Mouse (Mus musculus): ENCODE data around the gene Ndufab1. TPM values are rescaled to one million over a fixed set of nuclear protein-coding genes. Genes with fewer than 3 reads are reported as not detected.

Gene Ndufab1
- polyA plus RNA-seq, 1 experiment = 255 TPM

DNA sequence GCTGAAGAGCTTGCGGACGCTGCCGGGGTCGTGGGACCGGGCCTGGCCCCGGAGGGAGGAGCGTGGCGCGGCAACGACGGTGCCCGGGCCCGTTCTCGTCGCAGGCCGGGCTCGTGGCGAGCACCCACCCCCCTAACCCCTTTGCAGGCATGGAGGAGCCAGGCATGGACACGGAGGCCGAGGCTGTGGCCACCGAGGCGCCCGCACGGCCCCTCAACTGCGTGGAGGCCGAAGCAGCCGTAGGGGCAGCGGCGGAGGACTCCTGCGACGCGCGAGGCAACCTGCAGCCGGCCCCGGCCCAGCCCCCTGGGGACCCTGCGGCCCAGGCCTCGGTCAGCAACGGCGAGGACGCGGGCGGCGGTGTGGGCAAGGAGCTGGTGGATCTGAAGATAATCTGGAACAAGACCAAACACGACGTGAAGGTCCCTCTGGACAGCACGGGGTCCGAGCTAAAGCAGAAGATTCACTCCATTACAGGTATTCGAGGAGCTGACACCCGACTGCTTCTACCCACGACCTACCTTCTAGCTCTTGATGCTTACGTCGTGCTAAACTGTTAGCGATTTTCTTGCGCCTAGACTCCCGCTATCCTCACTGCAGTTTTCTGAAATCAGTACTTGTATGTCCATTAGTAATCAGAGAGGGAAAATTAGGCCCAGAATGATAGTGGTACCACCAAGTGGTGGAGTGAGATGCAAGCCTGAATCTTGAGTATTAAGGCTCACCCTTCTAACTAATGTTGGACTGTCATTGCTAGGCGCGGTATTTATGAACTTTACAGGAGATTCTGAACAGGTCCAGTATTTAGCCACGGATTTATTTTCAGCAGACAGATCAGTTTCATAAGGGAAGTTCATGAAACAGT, 33.9 kb downstream of the Ndufab1 start:
- DNase-seq (ENCODE audit: low read depth) = no peak

DNA sequence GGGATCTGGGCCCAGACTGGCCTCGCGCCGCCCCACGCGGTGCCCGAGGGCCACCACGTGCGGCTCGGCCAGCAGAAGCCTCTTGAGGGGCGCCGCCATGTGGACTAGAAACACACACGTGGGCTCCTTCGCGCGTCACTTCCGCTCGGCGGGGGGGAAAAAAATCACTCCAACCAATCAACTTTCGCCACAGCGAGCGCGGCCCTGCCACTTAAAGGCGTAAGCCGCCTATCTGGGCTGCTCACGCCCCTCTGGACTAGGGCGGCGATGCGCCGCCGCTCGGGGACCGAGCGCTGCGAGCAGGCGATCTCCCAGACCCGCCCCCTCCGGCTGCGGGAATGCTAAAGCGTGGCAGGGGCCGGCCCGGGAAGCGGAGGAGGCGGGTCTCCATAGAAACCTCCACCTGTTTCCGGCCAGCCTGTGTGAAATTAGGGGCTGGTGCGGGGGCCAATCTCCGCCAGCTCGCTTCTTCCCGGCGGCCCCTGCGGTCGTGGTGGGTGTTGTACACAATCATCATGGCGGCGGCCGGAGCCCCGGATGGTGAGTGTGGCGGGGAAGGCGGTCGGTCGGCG, 34.7 kb downstream of the Ndufab1 start, which contains the start of the genes Ubfd1 and Ears2:
TSS of gene Ubfd1 (plus strand) at position 231 of the 572 bp plus-strand sequence.
TSS of gene Ears2 (minus strand) at position 319 of the 572 bp plus-strand sequence.
- DNase-seq (ENCODE audit: low read depth) = no peak

DNA sequence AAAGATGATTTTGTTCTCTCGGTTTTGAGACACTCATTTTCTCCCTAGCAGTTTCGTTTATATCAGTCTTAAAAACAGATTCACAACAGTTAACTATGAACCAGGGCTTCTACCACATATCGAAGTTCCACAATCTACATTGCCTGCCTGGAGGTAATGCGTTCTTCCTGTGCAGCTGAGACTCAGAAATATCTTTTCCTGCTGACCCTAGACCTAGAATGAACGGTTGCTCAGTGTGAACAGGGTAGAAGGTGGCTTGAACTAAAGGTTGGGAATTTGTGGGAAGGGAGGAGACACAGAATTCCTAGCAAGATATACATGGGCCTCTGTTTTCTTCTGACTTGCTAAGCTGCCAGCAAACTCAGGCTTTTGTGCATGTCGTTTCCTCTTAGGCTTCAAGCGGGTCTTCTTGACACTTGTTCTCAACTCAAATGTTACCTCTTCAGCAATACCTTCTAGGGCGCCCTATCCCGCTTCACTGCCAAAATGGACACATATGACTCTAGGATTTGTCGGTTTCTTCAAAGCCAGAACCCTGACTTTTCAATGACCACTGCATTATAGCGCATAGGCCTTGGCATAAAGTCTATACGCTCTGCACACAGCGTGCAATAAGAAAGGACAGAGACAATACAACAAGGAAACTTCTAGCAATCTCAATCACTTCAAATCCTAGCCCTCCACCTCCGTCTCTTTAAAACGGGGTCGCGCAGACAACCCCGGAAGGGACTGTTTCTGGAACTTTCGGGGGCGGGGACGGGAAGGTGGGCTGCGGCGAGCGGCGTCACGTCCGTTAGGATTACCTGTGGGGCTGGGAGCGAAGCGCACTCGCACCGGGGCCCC, 35.4 kb downstream of the Ndufab1 start:
- no peak for DNase-seq (ENCODE audit: low read depth)

DNA sequence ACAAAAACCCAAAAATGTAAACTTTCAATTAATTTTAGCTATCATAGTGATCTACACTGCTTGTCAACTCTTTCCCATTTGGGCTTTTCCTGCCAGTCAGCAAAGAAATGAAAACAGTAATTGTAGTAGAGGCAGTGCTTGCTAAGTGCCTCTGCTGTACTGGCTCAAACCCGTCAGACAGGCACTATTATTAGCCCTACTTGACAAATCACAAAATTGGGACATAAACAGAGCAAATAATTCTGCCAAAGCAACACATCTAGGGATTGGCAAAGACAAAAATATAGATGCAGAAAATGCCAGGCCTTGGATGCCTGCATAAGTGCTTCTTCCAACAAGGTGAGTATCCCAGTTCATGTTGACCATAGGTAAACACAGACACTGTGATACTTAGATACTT, 36.0 kb downstream of the Ndufab1 start:
- no peak for DNase-seq (ENCODE audit: low read depth)

DNA sequence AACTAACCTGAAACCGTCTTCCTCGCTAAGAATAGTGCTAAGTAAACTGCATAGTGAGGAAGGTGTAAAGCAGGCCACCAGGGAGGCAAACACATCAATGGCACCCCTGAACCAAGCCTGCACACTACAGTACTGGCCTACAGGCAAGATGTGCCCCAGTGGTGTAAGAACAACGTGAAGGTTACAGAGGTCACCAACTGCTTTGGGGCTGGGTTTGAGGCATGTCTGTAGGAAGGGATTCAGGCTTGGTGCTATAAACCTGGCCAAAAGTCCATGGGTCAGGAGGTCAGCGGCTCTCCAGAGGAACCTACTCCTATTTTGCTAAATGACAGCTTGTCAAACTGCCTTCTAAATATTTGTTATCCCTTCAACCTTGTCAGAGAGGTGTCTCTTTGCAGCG, 45.1 kb downstream of the Ndufab1 start:
- no peak for DNase-seq (ENCODE audit: low read depth)

DNA sequence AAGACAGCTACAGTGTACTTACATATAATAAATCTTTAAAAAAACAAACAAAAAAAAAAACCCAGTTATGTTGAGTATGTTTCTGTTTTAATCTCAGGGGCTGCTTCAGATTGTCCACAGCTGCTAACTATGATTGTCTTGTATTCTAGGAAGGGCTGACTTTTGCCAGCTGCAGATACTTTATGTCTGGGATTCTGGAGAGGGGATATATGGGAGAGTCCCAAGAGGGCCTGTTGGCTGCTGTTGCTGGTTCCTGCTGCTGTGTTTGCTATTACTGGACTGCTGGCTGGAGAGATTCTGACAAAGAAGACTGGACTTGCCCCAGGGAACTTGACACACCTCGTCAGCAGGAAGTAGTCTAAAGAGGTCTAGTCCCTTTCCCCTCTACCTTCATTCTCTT, 50.9 kb downstream of the Ndufab1 start:
- no peak for DNase-seq (ENCODE audit: low read depth)

DNA sequence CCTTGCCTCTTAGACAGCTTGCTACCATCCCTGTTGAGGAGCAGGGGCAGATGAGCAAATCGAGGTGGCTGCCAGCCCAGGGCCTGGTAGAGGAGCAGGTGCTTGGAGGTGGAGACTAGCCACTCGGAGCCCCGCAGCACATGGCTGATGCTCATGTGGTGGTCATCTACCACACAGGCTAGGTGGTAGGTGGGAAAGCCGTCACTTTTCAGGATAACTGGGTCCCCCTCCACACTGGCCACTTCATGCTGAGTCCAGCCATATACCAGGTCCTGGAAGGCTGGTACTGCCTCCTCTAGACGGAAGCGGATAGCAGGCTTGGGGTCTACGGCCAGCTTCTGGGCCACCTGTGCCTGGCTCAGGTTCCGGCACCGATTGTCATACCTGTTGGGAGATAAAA, 53.5 kb downstream of the Ndufab1 start:
- no peak for DNase-seq (ENCODE audit: low read depth)

DNA sequence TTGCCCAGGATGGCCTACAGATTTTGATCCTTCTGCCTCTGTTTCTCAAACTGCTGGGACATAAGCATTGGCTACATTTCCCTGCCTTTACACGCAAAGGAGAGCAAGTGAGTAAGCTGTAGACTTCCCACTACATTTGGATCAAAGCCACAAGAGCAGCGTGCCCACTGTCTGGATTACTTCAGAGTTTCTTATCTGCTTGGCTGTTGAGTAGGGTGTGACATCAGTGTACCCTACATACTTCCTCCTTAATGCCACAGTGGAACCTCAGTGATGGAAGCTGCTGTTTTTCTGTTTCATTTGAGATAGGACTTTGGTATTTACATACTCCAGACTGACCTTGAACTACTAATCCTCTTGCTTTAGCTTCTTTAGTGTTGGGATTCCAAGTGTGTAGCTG, 54.9 kb downstream of the Ndufab1 start:
- no peak for DNase-seq (ENCODE audit: low read depth)

DNA sequence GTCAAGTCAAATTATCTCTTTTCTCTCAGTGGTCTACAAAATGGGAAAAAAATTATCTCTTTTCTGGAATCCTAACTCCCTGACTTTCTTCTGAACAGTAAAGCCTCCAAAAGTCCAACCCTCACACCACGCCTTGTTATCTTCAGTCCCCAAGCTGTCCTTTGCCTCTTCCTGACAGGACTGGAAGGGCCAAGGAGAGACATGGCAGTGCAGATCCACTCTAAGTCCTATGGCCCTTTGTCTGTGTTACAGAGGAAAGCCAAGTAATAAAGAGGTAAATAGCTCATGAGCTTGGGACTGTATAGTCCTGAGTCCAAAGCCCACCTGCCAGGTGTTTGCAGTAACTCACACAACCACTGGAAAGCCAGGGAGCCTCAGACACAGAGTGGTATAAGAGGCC, 56.0 kb downstream of the Ndufab1 start:
- no peak for DNase-seq (ENCODE audit: low read depth)

DNA sequence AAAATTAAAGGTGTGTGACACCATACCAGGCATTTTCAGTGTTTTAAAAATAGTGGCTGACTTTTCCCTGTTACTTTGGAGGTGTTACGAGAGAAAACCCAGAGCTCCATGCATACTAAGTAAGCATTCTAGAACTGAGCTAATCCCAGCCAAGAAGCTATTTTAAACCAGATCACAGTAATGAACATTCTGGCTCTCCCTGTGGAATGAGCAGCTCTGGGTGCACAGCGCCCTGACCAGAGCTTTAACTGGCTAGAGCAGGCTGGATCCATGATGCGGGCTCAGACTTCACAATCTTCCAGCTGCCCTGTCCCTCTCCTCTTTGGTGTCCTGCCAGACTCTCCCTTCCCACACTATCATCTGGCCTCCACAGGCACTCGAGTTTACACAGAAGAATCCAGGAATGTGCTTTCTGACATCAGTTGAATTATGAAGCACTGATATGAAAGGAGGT, 56.5 kb downstream of the Ndufab1 start:
- DNase-seq (ENCODE audit: low read depth) = no peak

DNA sequence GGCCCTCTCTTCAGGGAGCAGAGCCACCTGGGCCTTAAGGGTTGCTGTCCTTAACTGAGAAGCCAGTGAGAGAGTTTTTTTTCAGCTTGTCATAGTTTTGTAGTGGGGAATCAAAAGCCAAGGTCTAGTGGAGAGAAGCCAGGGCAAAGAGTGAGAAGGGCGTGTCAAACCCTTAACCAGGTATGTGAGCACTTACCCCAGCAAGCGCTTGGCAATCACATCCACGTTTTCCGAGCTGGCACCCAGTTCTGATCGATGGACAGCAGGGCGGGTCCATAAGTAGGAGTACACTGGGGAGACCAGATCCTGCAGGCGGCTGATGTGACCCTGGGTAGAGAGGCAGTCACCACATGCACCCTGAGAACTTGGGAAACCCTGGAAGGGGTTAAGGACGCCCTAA, 57.6 kb downstream of the Ndufab1 start:
- DNase-seq (ENCODE audit: low read depth) = no peak

Other genes with a start within 250 kb of the Ndufab1 start
- gene Scnn1b, start 236.8 kb downstream of the Ndufab1 start, polyA plus RNA-seq (2012; rRNA removed) = 1.9 and 2.4 TPM in 2 replicates
- gene Cog7, start 120.2 kb downstream of the Ndufab1 start, polyA plus RNA-seq (2012; rRNA removed) = 29.6 and 34.2 TPM in 2 replicates
- gene Gga2, start 80.7 kb downstream of the Ndufab1 start, polyA plus RNA-seq (2012; rRNA removed) = 76.8 and 102 TPM in 2 replicates
- gene Ubfd1, start 34.7 kb downstream of the Ndufab1 start, polyA plus RNA-seq (2012; rRNA removed) = 31.5 and 36.7 TPM in 2 replicates
- gene Ears2, start 34.6 kb downstream of the Ndufab1 start, polyA plus RNA-seq (2012; rRNA removed) = 12.9 and 15.8 TPM in 2 replicates
- 1.2 and 1.4 TPM in 2 replicates for gene Palb2, start 31.1 kb upstream of the Ndufab1 start, polyA plus RNA-seq (2012; rRNA removed)
- gene Dctn5, start 31.2 kb upstream of the Ndufab1 start, polyA plus RNA-seq (2012; rRNA removed) = 68.9 and 89.2 TPM in 2 replicates
- 2.0 and 2.3 TPM in 2 replicates for gene Plk1, start 57.6 kb upstream of the Ndufab1 start, polyA plus RNA-seq (2012; rRNA removed)
- gene Ern2, start 84.3 kb upstream of the Ndufab1 start, polyA plus RNA-seq (2012; rRNA removed) = 0.04 and 0.13 TPM in 2 replicates
- gene Chp2, start 117.6 kb upstream of the Ndufab1 start, polyA plus RNA-seq (2012; rRNA removed) = 11.1 and 11.2 TPM in 2 replicates
- 12.1 and 12.7 TPM in 2 replicates for gene Prkcb, start 186.9 kb upstream of the Ndufab1 start, polyA plus RNA-seq (2012; rRNA removed)

All from gonadal fat pad, adult 2 months (tissue).